Mouse (Mus musculus): ENCODE results near the gene Atg2a. TPM values are rescaled to one million over a fixed set of nuclear protein-coding genes. Genes with fewer than 3 reads are reported as not detected.

Gene Atg2a
- polyA plus RNA-seq, 1 experiment from 2014 or later, result 4.1 TPM

- no peaks in the 10 kb centered on the region for H3K9me3 ChIP-seq (replicated peaks)
- peak within 1 kb of the TSS; percentile 98 for H3K4me2 ChIP-seq
- H3K27ac ChIP-seq, result peak within 1 kb of the TSS; percentile 98
- H3K36me3 ChIP-seq, result peaks cover 31% of the 10 kb centered on the region
- WGBS (ENCODE audit: insufficient replicate concordance), result under 1% methylated on average over 106 of the region's 106 CpGs
- DNase-seq, result peak; percentile 98
- peaks cover 78% of the 10 kb centered on the region for H3K4me1 ChIP-seq (replicated peaks)
- H3K27me3 ChIP-seq, result no peaks in the 10 kb centered on the region
- peak; percentile 90 for ATAC-seq (ENCODE audit: low read depth)
- H3K9ac ChIP-seq, result peak within 1 kb of the TSS; percentile 95
- peak within 1 kb of the TSS; percentile 90 for H3K4me3 ChIP-seq (replicated peaks)
These were observed 35.3 kb downstream of the Atg2a start, which contains the start of gene Ehd1 for GRCm38 (mm10) chr19:6276426-6277421. Gene Ehd1 (plus strand): TSS chr19:6276725.

- peak overlapping the region; percentile 98 for H3K4me2 ChIP-seq
- whole genome bisulfite sequencing (ENCODE audit: insufficient replicate concordance), result 13% methylated on average over 10 of the region's 10 CpGs
These were observed 36.4 kb downstream of the Atg2a start for GRCm38 (mm10) chr19:6277661-6278438.

GRCm38 (mm10) chr19:6278439-6279073 is 37.1 kb downstream of the Atg2a start:
- Histone ChIP-seq H3K27ac (peak overlapping the region; percentile 98), H3K4me3 (replicated peaks) (peak overlapping the region; percentile 90), H3K9ac (peak overlapping the region; percentile 95), H3K27me3 (no peaks in the 10 kb centered on the region), H3K4me1 (replicated peaks) (peaks cover 86% of the 10 kb centered on the region), H3K4me2 (peak overlapping the region; percentile 98), H3K36me3 (peaks cover 49% of the 10 kb centered on the region), H3K9me3 (replicated peaks) (no peaks in the 10 kb centered on the region)
- WGBS (ENCODE audit: insufficient replicate concordance), result 35% methylated on average over 6 of the region's 6 CpGs
- ATAC-seq (ENCODE audit: low read depth) (no peak), DNase-seq (no peak)

More at GRCm38 (mm10) chr19:6277661-6278438, 36.4 kb downstream of the Atg2a start:
- peak; percentile 41 for ATAC-seq (ENCODE audit: low read depth)
- H3K4me1 ChIP-seq (replicated peaks), result peaks cover 81% of the 10 kb centered on the region
- H3K27ac ChIP-seq, result peak overlapping the region; percentile 98
- H3K27me3 ChIP-seq, result no peaks in the 10 kb centered on the region
- no peaks in the 10 kb centered on the region for H3K9me3 ChIP-seq (replicated peaks)
- peak overlapping the region; percentile 90 for H3K4me3 ChIP-seq (replicated peaks)
- H3K36me3 ChIP-seq, result peaks cover 42% of the 10 kb centered on the region
- peak overlapping the region; percentile 95 for H3K9ac ChIP-seq
- peak; percentile 68 for DNase-seq

GRCm38 (mm10) chr19:6279481-6280144 is 38.1 kb downstream of the Atg2a start:
- 78% methylated on average over 6 of the region's 6 CpGs for WGBS (ENCODE audit: insufficient replicate concordance)

GRCm38 (mm10) chr19:6280554-6280953 is 39.1 kb downstream of the Atg2a start:
- peaks cover 60% of the 10 kb centered on the region for H3K36me3 ChIP-seq
- H3K9me3 ChIP-seq (replicated peaks), result no peaks in the 10 kb centered on the region
- H3K27ac ChIP-seq, result peak overlapping the region; percentile 98
- DNase-seq, result no peak
- H3K4me2 ChIP-seq, result peak overlapping the region; percentile 98
- peaks cover 90% of the 10 kb centered on the region for H3K4me1 ChIP-seq (replicated peaks)
- H3K9ac ChIP-seq, result peak overlapping the region; percentile 95
- H3K4me3 ChIP-seq (replicated peaks), result peak overlapping the region; percentile 90; the same call in 1 of the 2 replicates
- no peak for ATAC-seq (ENCODE audit: low read depth)
- WGBS (ENCODE audit: insufficient replicate concordance), result 84% methylated on average over 7 of the region's 7 CpGs
- no peaks in the 10 kb centered on the region for H3K27me3 ChIP-seq

More at GRCm38 (mm10) chr19:6279481-6280144, 38.1 kb downstream of the Atg2a start:
- peak overlapping the region; percentile 90 for H3K4me3 ChIP-seq (replicated peaks)
- DNase-seq (no peak), ATAC-seq (ENCODE audit: low read depth) (no peak)
- H3K4me2 ChIP-seq, result peak overlapping the region; percentile 98
- no peaks in the 10 kb centered on the region for H3K27me3 ChIP-seq
- H3K9ac ChIP-seq, result peak overlapping the region; percentile 95
- peaks cover 53% of the 10 kb centered on the region for H3K36me3 ChIP-seq
- H3K4me1 ChIP-seq (replicated peaks), result peaks cover 86% of the 10 kb centered on the region
- H3K9me3 ChIP-seq (replicated peaks), result no peaks in the 10 kb centered on the region
- H3K27ac ChIP-seq, result peak overlapping the region; percentile 98

GRCm38 (mm10) chr19:6281122-6282020 is 39.9 kb downstream of the Atg2a start:
- WGBS (ENCODE audit: insufficient replicate concordance), result 69% methylated on average over 14 of the region's 14 CpGs
- Histone ChIP-seq H3K4me1 (replicated peaks) (peaks cover 91% of the 10 kb centered on the region), H3K27me3 (no peaks in the 10 kb centered on the region), H3K36me3 (peaks cover 66% of the 10 kb centered on the region), H3K4me2 (peak overlapping the region; percentile 98), H3K9me3 (replicated peaks) (no peaks in the 10 kb centered on the region), H3K27ac (peak overlapping the region; percentile 98), H3K9ac (peak overlapping the region; percentile 95), H3K4me3 (replicated peaks) (no peak overlapping the region)
- ATAC-seq (ENCODE audit: low read depth) (no peak), DNase-seq (no peak)

- Histone ChIP-seq H3K36me3 (peaks cover 82% of the 10 kb centered on the region), H3K4me2 (peak overlapping the region; percentile 66), H3K9ac (peak overlapping the region; percentile 95), H3K27me3 (no peaks in the 10 kb centered on the region), H3K4me3 (replicated peaks) (no peak overlapping the region), H3K4me1 (replicated peaks) (peaks cover 100% of the 10 kb centered on the region), H3K27ac (peak overlapping the region; percentile 98), H3K9me3 (replicated peaks) (no peaks in the 10 kb centered on the region)
- WGBS (ENCODE audit: insufficient replicate concordance), result 11% methylated on average over 5 of the region's 5 CpGs
- ATAC-seq (ENCODE audit: low read depth) (peak; percentile 21; the same call in 1 of the 2 replicates), DNase-seq (no peak)
These were observed 41.5 kb downstream of the Atg2a start for GRCm38 (mm10) chr19:6283001-6283400.

- H3K4me1 ChIP-seq (replicated peaks), result peaks cover 100% of the 10 kb centered on the region
- DNase-seq, result peak; percentile 76
- 8% methylated on average over 12 of the region's 12 CpGs for WGBS (ENCODE audit: insufficient replicate concordance)
- H3K36me3 ChIP-seq, result peaks cover 84% of the 10 kb centered on the region
- H3K27ac ChIP-seq, result peak overlapping the region; percentile 98
- H3K4me2 ChIP-seq, result peak overlapping the region; percentile 66
- H3K9ac ChIP-seq, result peak overlapping the region; percentile 95
- H3K9me3 ChIP-seq (replicated peaks), result no peaks in the 10 kb centered on the region
- H3K27me3 ChIP-seq, result no peaks in the 10 kb centered on the region
- peak overlapping the region; percentile 35 for H3K4me3 ChIP-seq (replicated peaks)
- peak; percentile 78 for ATAC-seq (ENCODE audit: low read depth)
These were observed 43.0 kb downstream of the Atg2a start for GRCm38 (mm10) chr19:6284502-6284901.

GRCm38 (mm10) chr19:6285226-6285625 is 43.8 kb downstream of the Atg2a start:
- H3K9ac ChIP-seq, result peak overlapping the region; percentile 95
- 15% methylated on average over 8 of the region's 8 CpGs for WGBS (ENCODE audit: insufficient replicate concordance)
- H3K4me3 ChIP-seq (replicated peaks), result peak overlapping the region; percentile 35
- no peaks in the 10 kb centered on the region for H3K9me3 ChIP-seq (replicated peaks)
- ATAC-seq (ENCODE audit: low read depth) (0 out of 2 replicates have a peak, but pooled peaks have one; percentile 14), DNase-seq (peak; percentile 53)
- peak overlapping the region; percentile 98 for H3K27ac ChIP-seq
- H3K36me3 ChIP-seq, result peaks cover 85% of the 10 kb centered on the region
- peak overlapping the region; percentile 66 for H3K4me2 ChIP-seq
- no peaks in the 10 kb centered on the region for H3K27me3 ChIP-seq
- peaks cover 100% of the 10 kb centered on the region for H3K4me1 ChIP-seq (replicated peaks)
